Mouse (Mus musculus) gastrocnemius, adult 8-10 months (tissue): ENCODE data around the gene Exoc3l4. TPM values are rescaled to one million over a fixed set of nuclear protein-coding genes. Genes with fewer than 3 reads are reported as not detected.

Experiments used
- DNase-seq, 2 experiments: peaks; one replicate each; pipeline ENCODE4 v3.0.0; 2022; ENCODE audit warnings: low spot score in 2 of 2
- total RNA-seq, 4 experiments: library from RNA; stranded (reverse); gene quantifications; 2 replicates each; pipeline ENCODE4 v1.2.4; 2022

The Exoc3l4 gene
- 1 to 10 TPM in 3 of 4 experiments, under 1 TPM in 1; 0.72 to 3.2 (median 2.7) TPM for total RNA-seq

- no peak for DNase-seq
Observed at GRCm38 (mm10) chr12:111416921-111417779, at the start of gene Exoc3l4. TSS of gene Exoc3l4 (plus strand) at chr12:111417017.

- no peak for DNase-seq
Observed at GRCm38 (mm10) chr12:111367065-111367464, 49.8 kb upstream of the Exoc3l4 start.

- DNase-seq = no peak
Observed at GRCm38 (mm10) chr12:111370249-111370648, 46.6 kb upstream of the Exoc3l4 start.

DNA sequence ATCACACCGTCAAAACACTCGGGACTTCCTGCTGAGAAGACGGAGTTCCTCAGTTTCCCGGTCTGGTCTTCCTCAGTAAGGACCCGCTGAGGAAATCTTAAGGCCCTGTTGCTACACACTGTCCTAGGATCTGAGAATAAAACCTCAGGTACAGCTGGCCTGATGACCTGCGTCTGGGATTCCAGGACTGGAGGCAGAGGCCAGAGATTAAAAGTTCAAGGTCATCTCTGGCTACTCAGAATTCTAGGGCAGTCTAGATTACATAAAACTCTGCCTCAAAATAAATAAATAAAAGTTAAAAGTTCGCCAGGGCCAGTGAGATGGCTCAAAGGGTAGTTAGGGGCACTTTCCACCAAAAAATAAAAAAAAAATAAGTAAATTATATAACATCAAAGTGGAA lies 44.9 kb upstream of the Exoc3l4 start:
- no peak for DNase-seq

DNA sequence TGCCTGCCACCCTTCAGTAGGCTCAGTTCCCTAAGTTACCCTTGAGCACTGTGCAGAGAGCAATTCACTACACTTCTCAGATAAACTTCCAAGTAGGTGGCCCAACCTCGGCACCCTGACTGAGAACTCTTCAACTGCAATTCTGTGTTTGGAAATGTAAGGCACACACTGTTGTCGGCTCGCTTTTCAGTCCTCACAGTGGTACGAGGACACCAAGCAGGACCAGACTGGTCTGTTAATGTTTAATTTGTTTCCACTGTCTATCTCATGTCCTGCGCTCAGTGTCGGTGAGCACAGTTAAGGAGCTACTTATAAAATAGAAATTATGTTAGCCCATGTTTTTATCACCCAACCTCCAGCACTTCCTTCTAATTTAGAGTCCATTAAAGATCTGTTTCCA lies 43.4 kb upstream of the Exoc3l4 start:
- no peak for DNase-seq

DNA sequence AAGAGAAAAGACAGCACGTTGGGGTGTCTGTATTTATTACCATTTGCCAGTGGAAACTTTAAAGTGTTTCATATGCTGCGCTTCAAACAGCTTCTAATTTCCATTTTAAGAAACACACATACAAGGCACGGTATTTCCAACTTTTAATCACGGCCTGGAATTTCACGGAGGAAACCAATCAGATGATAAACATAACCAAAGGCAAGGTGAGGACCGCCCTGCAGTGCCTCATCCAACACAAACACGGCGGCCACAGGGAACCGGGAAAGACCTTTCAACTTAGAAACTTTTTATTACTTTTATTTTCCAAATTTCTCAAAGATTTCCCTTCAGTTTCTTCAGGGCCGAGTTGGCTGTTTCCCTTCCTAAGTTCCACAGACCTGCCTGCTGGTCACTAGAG lies 42.1 kb upstream of the Exoc3l4 start:
- DNase-seq = no peak

DNA sequence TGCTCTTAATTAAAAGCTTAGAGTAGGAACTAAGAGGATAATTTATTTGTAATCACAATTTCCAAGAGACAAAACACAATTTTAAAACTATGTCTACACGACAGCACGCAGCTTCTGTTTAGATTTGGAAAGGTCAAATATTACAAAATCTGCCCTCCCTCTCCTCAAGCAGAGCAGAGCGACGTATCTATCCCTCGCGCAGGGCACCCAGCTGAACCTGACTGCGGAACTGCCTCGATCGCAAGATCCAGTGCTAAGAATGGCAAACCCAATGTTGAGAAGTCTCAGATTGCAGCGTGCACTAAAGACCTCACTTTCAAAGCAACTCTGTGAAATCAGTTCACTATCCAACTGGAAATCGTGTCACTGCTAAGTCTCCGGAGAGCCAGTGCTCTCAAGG lies 41.3 kb upstream of the Exoc3l4 start:
- no peak for DNase-seq

GRCm38 (mm10) chr12:111376053-111376452 lies 40.8 kb upstream of the Exoc3l4 start:
- DNase-seq = no peak

DNA sequence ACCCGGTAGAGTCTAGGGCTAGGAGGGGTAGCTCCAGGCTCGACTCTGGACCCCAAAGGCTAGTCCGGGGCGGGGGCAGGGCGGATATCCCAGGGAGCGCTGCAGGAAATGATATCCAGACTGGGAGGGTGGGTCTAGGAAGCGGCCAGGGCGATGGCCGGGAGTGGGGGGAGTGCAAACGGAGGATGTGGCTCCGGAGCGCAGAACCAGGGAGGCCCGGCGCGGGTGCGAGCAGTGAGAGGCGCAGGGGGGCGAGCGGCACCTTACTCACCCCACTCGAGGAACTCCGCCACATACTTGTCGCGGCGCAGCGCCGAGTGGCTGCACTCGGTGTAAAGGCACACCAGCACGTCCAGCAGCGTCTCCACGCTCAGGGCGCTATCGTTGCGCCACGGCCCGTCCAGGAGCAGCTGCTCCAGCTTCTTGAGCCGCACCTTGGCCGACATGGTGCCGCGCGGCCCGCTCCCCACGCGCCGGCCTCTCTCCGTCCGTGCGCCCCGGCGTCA lies 39.9 kb upstream of the Exoc3l4 start:
- DNase-seq = peak in 1 of 2 experiments; percentile 30

DNA sequence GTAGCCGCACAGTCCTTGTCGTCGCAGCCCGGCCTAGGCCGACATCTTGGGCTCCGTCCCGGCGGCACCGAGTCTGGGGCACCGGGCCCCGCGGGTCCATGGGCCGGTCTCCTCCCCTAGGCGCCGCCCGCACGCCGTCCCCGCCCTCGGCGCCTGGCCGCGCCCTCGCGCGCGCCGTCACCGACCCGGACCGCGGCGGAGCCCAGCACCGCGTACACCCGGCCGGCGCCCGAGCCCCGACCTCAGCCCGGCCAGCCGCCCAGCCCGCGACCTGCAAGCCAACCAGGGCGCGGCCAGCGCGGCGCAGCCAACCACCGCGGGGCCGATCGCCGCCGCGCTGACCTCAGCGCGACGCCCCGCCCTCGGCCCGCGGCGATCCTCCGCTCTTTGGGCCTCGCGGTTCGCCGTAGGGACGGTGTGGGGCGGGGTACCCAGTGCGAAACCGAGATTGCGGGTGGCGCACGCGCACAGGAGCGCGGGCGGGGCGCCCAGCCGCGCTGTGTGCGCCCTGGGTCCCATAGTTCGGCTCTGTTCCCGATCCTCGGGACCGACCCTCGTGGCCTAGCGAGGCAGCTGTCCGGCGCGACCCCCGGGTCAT lies 39.3 kb upstream of the Exoc3l4 start, which contains the start of gene Cdc42bpb:
Gene Cdc42bpb, minus strand, starts transcription at position 343 of the 598 bp plus-strand sequence.
- peak; percentile 90 to 96 for DNase-seq

GRCm38 (mm10) chr12:111377986-111378490 lies 38.8 kb upstream of the Exoc3l4 start:
- DNase-seq = no peak

DNA sequence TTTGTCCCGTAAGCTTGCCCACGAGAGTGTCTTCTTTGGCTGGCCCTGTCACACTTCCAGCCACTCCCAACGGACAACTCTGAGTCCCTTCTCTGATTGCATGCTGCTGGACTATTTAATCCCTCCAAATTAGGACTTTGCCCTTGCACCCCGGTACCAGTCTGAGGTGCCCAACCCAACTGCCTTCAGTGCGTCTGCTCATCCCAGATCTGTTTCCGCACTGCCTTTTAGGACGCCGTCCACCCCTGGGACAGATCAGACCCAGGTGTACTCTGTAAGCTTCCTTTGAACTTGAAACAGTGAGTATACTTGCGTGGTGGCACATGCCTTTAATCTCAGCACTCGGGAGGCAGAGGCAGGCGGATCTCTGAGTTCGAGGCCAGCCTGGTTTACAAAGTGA lies 38.0 kb upstream of the Exoc3l4 start:
- DNase-seq = no peak

DNA sequence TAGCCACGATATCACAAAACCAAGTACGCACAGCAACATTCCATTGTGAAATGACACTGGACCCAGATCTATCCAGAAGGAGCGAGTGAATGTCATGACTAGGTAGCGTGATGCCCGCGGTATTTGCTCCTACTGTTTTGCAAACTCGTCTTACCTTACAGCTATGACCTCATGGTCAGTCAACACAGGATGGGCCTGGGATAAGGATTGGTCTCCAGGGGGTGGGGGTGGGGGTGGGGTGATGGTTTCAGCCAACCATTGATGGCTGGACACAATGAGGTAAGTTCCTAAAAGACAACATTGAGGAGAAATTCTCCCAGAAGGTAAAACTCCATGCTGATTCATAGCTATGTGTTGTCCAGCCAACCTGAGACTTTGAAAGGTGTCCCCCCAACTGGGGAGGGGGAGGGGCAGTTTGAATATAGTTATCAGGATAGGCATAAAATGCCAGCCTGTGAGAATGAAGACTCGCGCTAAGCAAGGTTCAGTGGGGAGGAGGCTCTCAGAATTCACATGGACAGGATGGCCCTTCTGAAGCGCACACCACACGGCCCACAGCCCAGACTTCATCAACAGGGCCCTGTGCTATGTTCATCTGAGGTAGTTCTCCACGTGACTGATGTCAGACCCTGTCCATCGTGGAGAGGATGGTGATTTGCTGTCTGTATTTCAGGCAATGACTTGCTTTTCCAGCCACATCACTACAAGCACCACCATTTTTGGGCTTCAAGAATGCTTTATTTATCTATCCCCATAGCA lies 30.8 kb upstream of the Exoc3l4 start:
- DNase-seq = no peak

DNA sequence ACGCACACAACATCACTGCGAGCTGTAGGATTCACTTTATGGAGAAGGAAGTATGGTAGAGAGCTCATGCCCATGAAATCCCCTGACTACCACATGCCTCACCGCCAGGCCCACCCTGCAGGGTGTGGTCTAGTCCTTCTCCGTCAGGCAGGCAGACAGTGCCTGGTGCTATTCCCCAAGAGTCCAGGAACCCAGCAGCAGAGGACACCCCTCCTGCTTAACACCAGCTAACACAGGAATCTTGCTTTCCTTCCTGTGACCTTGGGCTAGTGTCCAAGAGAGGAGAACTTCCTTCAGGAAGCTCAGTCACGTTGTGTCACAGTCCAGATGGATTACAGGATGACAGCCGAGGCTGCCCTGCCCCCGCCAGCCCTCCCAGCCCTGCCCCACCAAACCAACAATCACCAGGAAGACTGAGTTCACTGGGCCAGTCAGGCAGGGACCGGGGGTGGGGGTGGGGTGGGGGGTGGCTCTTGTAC lies 30.1 kb upstream of the Exoc3l4 start:
- no peak for DNase-seq

DNA sequence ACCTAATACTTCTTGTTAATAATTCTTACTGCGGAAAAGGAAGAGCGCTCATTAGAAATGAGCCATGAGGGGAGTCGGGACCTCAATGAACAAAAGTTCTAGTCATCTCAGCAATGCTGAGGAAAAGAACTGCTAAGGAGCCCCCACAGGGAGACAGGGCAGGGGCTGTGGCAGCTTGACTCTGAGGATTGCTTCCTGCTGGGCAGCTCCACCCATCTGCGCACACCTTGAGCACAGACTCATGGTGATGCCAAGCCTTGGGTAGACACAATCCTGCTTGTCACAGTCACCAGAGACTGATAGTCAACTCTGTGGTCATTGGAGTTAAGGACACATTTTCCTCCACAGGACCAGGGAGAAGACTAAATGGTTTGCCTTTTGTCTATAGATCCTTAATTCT lies 29.7 kb upstream of the Exoc3l4 start:
- no peak for DNase-seq

- DNase-seq = no peak
Observed at GRCm38 (mm10) chr12:111394008-111394407, 22.8 kb upstream of the Exoc3l4 start.

DNA sequence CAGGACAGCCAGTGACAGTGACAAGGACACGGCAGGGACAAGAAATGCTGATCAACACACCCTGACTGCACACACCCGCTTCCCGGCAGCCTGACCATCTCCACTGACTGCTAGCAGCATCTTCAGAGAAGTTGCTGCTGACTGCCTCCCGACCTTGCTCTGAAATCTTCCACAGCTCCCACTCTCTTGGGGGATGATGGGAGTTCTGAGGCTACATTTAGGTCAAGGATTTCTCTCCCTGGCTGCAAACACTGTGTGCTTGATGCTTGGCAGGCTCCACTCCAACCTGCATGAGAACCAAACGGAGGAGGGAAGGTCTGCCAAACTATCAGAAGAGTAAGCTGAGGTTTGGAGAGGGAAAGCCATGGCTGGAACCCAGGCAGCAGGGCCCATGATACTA lies 19.8 kb upstream of the Exoc3l4 start:
- no peak for DNase-seq

- peak; percentile 49 to 63 for DNase-seq
Observed at GRCm38 (mm10) chr12:111401454-111402184, 15.2 kb upstream of the Exoc3l4 start.

GRCm38 (mm10) chr12:111404880-111405279 lies 11.9 kb upstream of the Exoc3l4 start:
- DNase-seq = no peak

- DNase-seq = no peak
Observed at GRCm38 (mm10) chr12:111406622-111407021, 10.2 kb upstream of the Exoc3l4 start, which contains the start of gene Lbhd2. TSS of gene Lbhd2 (plus strand) at chr12:111406809.

DNA sequence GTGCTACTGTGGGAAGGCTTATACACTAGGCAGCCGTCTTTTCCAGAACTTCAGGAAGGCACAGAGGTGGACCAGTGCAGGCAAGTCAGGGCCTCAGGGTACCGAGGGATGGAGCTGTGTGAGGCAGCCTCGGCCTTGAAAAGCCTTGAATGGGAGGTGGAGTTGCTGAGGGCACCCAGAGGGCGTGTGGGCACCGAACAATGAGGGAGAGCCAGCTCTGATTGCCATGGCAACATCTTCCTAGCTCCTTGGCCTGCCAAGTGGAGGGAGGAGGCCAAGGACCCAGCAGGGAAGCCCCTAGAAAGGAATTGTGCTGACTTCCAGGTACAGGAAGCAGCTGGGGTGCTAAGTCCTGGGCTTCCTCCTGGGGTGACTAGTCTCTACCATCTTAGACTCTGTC lies 7.2 kb upstream of the Exoc3l4 start:
- no peak for DNase-seq
